Mouse (Mus musculus): ENCODE data around the gene Med16. TPM values are rescaled to one million over a fixed set of nuclear protein-coding genes. Genes with fewer than 3 reads are reported as not detected.

Gene Med16
- polyA plus RNA-seq, 1 experiment = 19.3 TPM

DNA sequence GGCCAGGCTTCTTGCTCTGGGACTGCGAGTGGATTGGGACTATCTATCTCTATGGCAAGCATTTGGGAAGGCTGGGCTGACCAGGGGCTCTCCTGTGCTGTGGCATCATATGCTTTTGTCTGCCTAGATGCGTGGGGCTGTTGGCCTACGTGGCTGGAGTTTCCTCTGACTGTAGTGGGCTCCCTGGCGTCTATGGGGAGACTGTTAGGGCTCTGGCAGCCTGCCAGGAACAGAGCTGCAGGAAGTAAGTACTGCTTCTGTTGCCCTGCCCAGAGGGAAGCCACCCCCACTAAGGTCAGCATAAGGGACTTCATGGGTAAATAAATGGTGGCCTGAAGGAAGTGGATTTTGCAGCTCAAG is 51.3 kb downstream of the Med16 start:
- peak overlapping the region; percentile 94 for H3K4me3 ChIP-seq (ENCODE audit: insufficient read depth, low read length)
- peaks cover 15% of the 10 kb centered on the region for H3K4me1 ChIP-seq (ENCODE audit: control insufficient read depth, insufficient read depth, low read length)
- no peak for TF ChIP-seq POLR2A (IDR thresholded peaks at IDR 0.05; ENCODE audit: borderline replicate concordance, low read depth, low read length)
- no peak for TF ChIP-seq CTCF (IDR thresholded peaks at IDR 0.05; ENCODE audit: low read depth, low read length)
- peak overlapping the region; percentile 43 for H3K27ac ChIP-seq (ENCODE audit: insufficient read depth, low read depth, low read length)

- peak overlapping the region; percentile 43 for H3K27ac ChIP-seq (ENCODE audit: insufficient read depth, low read depth, low read length)
- peak overlapping the region; percentile 94 for H3K4me3 ChIP-seq (ENCODE audit: insufficient read depth, low read length)
- TF ChIP-seq CTCF (IDR thresholded peaks at IDR 0.05; ENCODE audit: low read depth, low read length) (no peak), POLR2A (IDR thresholded peaks at IDR 0.05; ENCODE audit: borderline replicate concordance, low read depth, low read length) (no peak)
- H3K4me1 ChIP-seq (ENCODE audit: control insufficient read depth, insufficient read depth, low read length) = peaks cover 20% of the 10 kb centered on the region
Observed at GRCm38 (mm10) chr10:79856704-79857451, 51.8 kb downstream of the Med16 start.

DNA sequence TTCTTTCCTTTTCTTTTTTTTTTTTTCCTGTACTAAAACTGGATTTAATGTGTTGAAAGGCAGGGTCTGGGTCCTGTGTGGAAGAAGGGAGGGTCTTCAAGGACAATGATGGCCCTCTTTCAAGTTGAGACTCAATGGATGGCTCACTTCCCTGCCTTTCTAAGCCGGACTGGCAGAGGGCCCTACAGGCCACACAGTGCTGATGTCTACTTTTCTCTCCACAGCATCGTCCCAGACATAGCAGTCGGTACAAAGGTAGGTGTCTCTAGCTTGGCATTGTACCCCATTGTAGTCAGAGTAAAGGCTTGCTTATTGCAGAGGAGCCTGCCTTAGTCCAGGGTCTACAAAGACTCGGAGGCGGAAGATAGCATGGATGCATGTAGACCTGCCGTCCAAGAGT is 52.4 kb downstream of the Med16 start:
- TF ChIP-seq POLR2A (IDR thresholded peaks at IDR 0.05; ENCODE audit: borderline replicate concordance, low read depth, low read length) (no peak), CTCF (IDR thresholded peaks at IDR 0.05; ENCODE audit: low read depth, low read length) (no peak)
- Histone ChIP-seq H3K27ac (ENCODE audit: insufficient read depth, low read depth, low read length) (peak overlapping the region; percentile 96; the same call in 1 of the 2 replicates), H3K4me3 (ENCODE audit: insufficient read depth, low read length) (peak overlapping the region; percentile 94), H3K4me1 (ENCODE audit: control insufficient read depth, insufficient read depth, low read length) (peaks cover 26% of the 10 kb centered on the region)

GRCm38 (mm10) chr10:79855558-79856184 is 53.1 kb downstream of the Med16 start:
- peak overlapping the region; percentile 96 for H3K27ac ChIP-seq (ENCODE audit: insufficient read depth, low read depth, low read length)
- H3K4me3 ChIP-seq (ENCODE audit: insufficient read depth, low read length) = peak overlapping the region; percentile 94
- TF ChIP-seq POLR2A (IDR thresholded peaks at IDR 0.05; ENCODE audit: borderline replicate concordance, low read depth, low read length) = no peak
- TF ChIP-seq CTCF (IDR thresholded peaks at IDR 0.05; ENCODE audit: low read depth, low read length) = no peak
- H3K4me1 ChIP-seq (ENCODE audit: control insufficient read depth, insufficient read depth, low read length) = peaks cover 28% of the 10 kb centered on the region

DNA sequence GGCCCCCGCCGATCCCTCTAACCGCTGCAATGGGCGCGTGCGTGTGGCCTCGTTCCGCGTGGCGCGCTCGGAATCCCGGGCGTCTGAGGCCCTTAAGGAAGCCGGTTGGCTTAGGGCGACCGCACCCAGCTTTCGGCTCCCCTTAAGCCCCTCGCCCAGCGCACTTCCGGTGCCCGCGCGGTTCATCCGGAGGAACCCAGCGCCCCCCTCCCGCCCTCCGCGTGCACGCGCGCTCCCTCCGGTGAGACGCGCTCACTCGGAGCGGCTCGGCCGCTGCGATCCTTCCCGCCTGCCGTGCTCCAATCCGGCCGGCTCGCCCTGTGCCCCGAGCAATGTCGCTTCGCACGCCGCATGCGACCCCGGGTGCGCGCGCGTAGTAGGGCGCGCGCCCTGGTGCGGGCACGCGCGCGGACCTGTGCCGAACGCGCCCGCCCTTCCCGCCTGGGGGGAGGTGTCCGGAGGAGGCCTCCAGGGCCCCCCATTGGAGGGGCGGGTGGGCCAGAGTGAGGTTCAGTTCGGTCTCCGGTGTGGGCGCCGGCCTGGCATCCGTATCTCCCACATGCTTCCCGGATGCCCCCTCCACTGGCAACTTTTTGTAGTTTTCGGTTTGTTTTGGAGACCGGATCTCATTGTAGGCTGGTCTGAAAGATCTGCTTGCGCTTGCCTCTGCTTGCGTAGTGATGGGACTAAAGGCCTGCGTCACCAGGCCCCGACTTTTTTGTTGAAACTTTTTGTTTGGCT is 53.8 kb downstream of the Med16 start:
- Histone ChIP-seq H3K4me1 (ENCODE audit: control insufficient read depth, insufficient read depth, low read length) (peaks cover 33% of the 10 kb centered on the region), H3K4me3 (ENCODE audit: insufficient read depth, low read length) (peak overlapping the region; percentile 94), H3K27ac (ENCODE audit: insufficient read depth, low read depth, low read length) (peak overlapping the region; percentile 96)
- TF ChIP-seq POLR2A (IDR thresholded peaks at IDR 0.05; ENCODE audit: borderline replicate concordance, low read depth, low read length) = no peak
- no peak for TF ChIP-seq CTCF (IDR thresholded peaks at IDR 0.05; ENCODE audit: low read depth, low read length)

DNA sequence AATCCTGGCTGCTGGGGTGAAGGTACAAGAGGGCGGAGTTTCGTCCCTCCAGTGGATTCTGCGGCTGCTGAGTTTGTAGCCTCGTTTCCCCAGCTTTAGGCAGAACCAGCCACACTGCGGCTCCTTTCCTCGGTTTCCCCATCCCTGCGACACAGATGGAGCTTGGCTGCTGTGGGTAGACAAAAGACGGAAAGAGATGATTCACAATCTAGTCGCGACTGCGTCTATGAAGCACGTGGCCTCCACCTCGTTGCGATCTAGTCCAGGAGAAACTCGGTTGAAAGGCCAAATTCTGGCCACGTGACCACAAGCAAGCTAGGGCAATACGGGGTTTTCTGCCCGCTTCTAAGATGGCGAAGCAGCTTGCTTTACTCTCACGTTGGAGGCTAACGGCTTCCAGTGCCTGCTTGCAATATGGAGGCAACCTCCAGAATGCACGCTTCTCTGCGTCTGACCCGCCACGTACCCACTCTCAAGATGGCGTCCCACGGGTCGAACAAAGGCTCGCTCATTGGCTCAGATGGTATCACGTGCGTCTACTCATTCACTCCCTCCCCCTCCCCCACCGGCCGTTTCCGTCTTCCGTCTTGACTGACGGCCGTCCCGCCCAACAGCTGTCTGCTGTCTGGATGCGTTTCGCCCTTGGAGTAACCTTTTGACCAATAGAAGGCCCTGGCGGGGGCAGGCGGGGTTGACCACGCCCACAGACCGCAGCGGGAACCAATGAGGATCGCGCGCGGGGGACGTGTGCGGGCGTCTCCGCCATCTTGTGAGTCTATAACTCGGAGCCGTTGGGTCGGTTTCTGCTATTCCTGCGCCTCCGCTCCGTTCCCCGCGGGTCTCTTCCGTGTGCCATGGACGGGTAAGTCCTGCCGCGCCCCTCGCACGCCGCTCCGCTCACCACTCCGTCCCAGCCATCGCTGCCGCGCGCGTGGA is 54.6 kb downstream of the Med16 start, which contains the start of gene Ptbp1:
Gene Ptbp1, plus strand, starts transcription at position 568 of the 936 bp plus-strand sequence.
- Histone ChIP-seq H3K27ac (ENCODE audit: insufficient read depth, low read depth, low read length) (peak within 1 kb of the TSS; percentile 97), H3K4me3 (ENCODE audit: insufficient read depth, low read length) (peak within 1 kb of the TSS; percentile 94), H3K4me1 (ENCODE audit: control insufficient read depth, insufficient read depth, low read length) (peaks cover 39% of the 10 kb centered on the region)
- TF ChIP-seq CTCF (IDR thresholded peaks at IDR 0.05; ENCODE audit: low read depth, low read length) (no peak), POLR2A (IDR thresholded peaks at IDR 0.05; ENCODE audit: borderline replicate concordance, low read depth, low read length) (peak; percentile 63; the same call in 1 of the 2 replicates)

GRCm38 (mm10) chr10:79853392-79853791 is 55.3 kb downstream of the Med16 start:
- H3K4me1 ChIP-seq (ENCODE audit: control insufficient read depth, insufficient read depth, low read length) = peaks cover 37% of the 10 kb centered on the region
- TF ChIP-seq POLR2A (IDR thresholded peaks at IDR 0.05; ENCODE audit: borderline replicate concordance, low read depth, low read length) (no peak), CTCF (IDR thresholded peaks at IDR 0.05; ENCODE audit: low read depth, low read length) (no peak)
- H3K27ac ChIP-seq (ENCODE audit: insufficient read depth, low read depth, low read length) = peak overlapping the region; percentile 97

GRCm38 (mm10) chr10:79852827-79853226 is 55.9 kb downstream of the Med16 start:
- Histone ChIP-seq H3K4me3 (ENCODE audit: insufficient read depth, low read length) (peak overlapping the region; percentile 70), H3K4me1 (ENCODE audit: control insufficient read depth, insufficient read depth, low read length) (peaks cover 31% of the 10 kb centered on the region), H3K27ac (ENCODE audit: insufficient read depth, low read depth, low read length) (peak overlapping the region; percentile 97)
- TF ChIP-seq CTCF (IDR thresholded peaks at IDR 0.05; ENCODE audit: low read depth, low read length) (no peak), POLR2A (IDR thresholded peaks at IDR 0.05; ENCODE audit: borderline replicate concordance, low read depth, low read length) (no peak)

More at GRCm38 (mm10) chr10:79853392-79853791, 55.3 kb downstream of the Med16 start:
- H3K4me3 ChIP-seq (ENCODE audit: insufficient read depth, low read length) = peak overlapping the region; percentile 70

Data from bone marrow macrophage, adult 2 months (primary cell).